Mouse (Mus musculus) C2C12 (cell line): ENCODE measurements around the gene Fbxl13. TPM values are rescaled to one million over a fixed set of nuclear protein-coding genes. Genes with fewer than 3 reads are reported as not detected.
A peak's percentile ranks its signal among the peaks of the same experiment; 100 is the strongest.

Experiments
- H3K27me3 ChIP-seq: one replicate; pipeline ENCODE4 v1.6.1; 2011; ENCODE audit not compliant: control insufficient read depth, insufficient read depth, insufficient read length
- H3K36me3 ChIP-seq: one replicate; pipeline ENCODE4 v1.6.1; 2011; ENCODE audit not compliant: control insufficient read depth, insufficient read depth
- H3K4me3 ChIP-seq: one replicate; pipeline ENCODE4 v1.5.1; 2011; ENCODE audit warnings: mild to moderate bottlenecking, control low read depth; ENCODE audit not compliant: poor library complexity, insufficient read depth, severe bottlenecking
- H3K79me2 ChIP-seq: one replicate; pipeline ENCODE4 v1.6.1; 2011; ENCODE audit not compliant: control insufficient read depth, insufficient read depth
- H3K79me3 ChIP-seq: one replicate; pipeline ENCODE4 v1.6.1; 2011; ENCODE audit warnings: low read depth, control low read depth
- H3ac ChIP-seq: one replicate; pipeline ENCODE3; 2011; ENCODE audit warnings: low read depth; ENCODE audit not compliant: control insufficient read depth, insufficient read length
- CEBPB ChIP-seq: IDR thresholded peaks from one replicate; pipeline ENCODE4 v1.6.1; 2011; ENCODE audit warnings: low read depth, mild to moderate bottlenecking, control low read depth, moderate library complexity
- CTCF ChIP-seq: IDR thresholded peaks from one replicate; pipeline ENCODE4 v1.5.1; 2011; ENCODE audit not compliant: control insufficient read depth, insufficient read depth, insufficient read length
- FOSL1 ChIP-seq: IDR thresholded peaks from one replicate; pipeline ENCODE4 v1.8.0; 2011; ENCODE audit warnings: mild to moderate bottlenecking, low read length; ENCODE audit not compliant: poor library complexity, insufficient read depth, severe bottlenecking
- MAX ChIP-seq: IDR thresholded peaks from one replicate; pipeline ENCODE4 v1.6.1; 2011; ENCODE audit warnings: mild to moderate bottlenecking, control low read depth
- MYOD1 ChIP-seq: IDR thresholded peaks from one replicate; pipeline ENCODE4 v1.6.1; 2011; ENCODE audit warnings: low read depth; ENCODE audit not compliant: control insufficient read depth, insufficient read length
- MYOG ChIP-seq: IDR thresholded peaks from one replicate; pipeline ENCODE4 v1.6.1; 2011; ENCODE audit not compliant: control insufficient read depth, insufficient read length; ENCODE audit errors: extremely low read depth
- USF1 ChIP-seq: IDR thresholded peaks from one replicate; pipeline ENCODE4 v1.6.1; 2011; ENCODE audit warnings: low read depth, mild to moderate bottlenecking, control low read depth, moderate library complexity
- polyA plus RNA-seq: library from polyadenylated mRNA; unstranded; fragments of >200 nt; fragmentation: generic; extraction: Trizol; gene quantifications from one replicate; pipeline ENCODE4 v1.2.1, GENCODE M21; 2012; ENCODE audit warnings: missing spikeins

Gene Fbxl13
- polyA plus RNA-seq, 1 experiment: 0.07 TPM

- H3K4me3 ChIP-seq: no peak overlapping the region
- H3K27me3 ChIP-seq: no peaks in the 10 kb centered on the region
- H3K79me2 ChIP-seq: no peaks in the 10 kb centered on the region
- H3ac ChIP-seq: no peak overlapping the region
- H3K79me3 ChIP-seq: no peaks in the 10 kb centered on the region
- no peak for TF ChIP-seq MYOG
- TF ChIP-seq USF1: no peak
- TF ChIP-seq FOSL1: no peak
- no peaks in the 10 kb centered on the region for H3K36me3 ChIP-seq
These were observed 17.6 kb upstream of the Fbxl13 start for GRCm38 (mm10) chr5:21663081-21663480.

- H3K36me3 ChIP-seq: peaks cover 5% of the 10 kb centered on the region
- TF ChIP-seq FOSL1: no peak
- TF ChIP-seq MYOD1: no peak
- TF ChIP-seq MAX: no peak
- no peak for TF ChIP-seq USF1
- TF ChIP-seq CEBPB: no peak
- TF ChIP-seq MYOG: no peak
- no peak for TF ChIP-seq CTCF
These were observed 15.4 kb upstream of the Fbxl13 start for GRCm38 (mm10) chr5:21660850-21661249.

GRCm38 (mm10) chr5:21658623-21659395 lies 13.4 kb upstream of the Fbxl13 start:
- TF ChIP-seq CTCF (peak; percentile 31), MAX (no peak)
- H3ac ChIP-seq: no peak overlapping the region
- H3K79me3 ChIP-seq: no peaks in the 10 kb centered on the region
- no peak overlapping the region for H3K4me3 ChIP-seq
- H3K36me3 ChIP-seq: peaks cover 11% of the 10 kb centered on the region
- H3K79me2 ChIP-seq: no peaks in the 10 kb centered on the region
- no peaks in the 10 kb centered on the region for H3K27me3 ChIP-seq

More at GRCm38 (mm10) chr5:21660850-21661249, 15.4 kb upstream of the Fbxl13 start:
- no peaks in the 10 kb centered on the region for H3K27me3 ChIP-seq
- no peak overlapping the region for H3K4me3 ChIP-seq
- no peaks in the 10 kb centered on the region for H3K79me2 ChIP-seq
- H3K79me3 ChIP-seq: no peaks in the 10 kb centered on the region
- H3ac ChIP-seq: no peak overlapping the region

DNA sequence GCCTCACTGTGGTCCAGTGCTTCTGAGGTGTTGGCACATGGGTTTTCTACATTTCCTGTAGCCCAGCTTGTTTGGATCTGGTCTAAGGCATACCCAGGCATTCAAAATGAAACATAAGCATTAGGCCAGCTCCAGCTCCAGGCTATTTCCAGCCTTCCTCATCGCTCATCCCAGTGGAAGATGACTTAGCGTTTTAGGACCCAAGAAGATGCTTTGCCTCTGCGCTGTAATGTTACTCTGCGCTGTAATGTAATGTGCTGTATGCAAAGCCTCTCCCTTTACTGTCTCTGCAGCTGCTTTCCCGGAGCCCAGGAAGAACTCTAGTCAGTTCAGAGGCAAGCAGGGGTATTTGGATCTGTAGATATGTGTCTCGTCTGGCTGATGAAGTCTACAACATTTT lies 12.6 kb upstream of the Fbxl13 start:
- Histone ChIP-seq H3K4me3 (no peak overlapping the region), H3K79me2 (no peaks in the 10 kb centered on the region), H3K79me3 (no peaks in the 10 kb centered on the region), H3K36me3 (peaks cover 16% of the 10 kb centered on the region), H3K27me3 (no peaks in the 10 kb centered on the region), H3ac (no peak overlapping the region)
- no peak for TF ChIP-seq FOSL1
- TF ChIP-seq MYOD1: no peak
- TF ChIP-seq USF1: no peak
- TF ChIP-seq MAX: no peak
- TF ChIP-seq CTCF: no peak
- TF ChIP-seq CEBPB: no peak
- TF ChIP-seq MYOG: no peak

DNA sequence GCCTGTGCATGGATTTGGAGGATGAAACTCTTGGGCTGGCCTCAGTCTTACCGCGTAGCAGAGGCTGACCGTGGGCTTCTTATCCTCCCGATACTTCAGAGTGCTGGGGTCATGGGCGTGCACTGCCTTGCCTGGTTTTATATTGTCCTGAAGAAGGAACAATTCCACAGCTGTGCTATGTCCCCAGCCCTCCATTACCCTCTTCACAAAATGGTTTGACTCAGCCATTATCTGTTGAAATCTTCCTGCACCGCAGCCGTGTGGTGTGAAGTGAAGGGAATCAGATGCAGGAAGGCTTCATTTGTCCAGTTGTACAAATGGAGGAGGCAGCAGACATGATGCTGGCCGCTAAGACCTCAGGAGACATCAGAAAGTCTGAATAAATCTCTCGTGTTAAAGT lies 11.5 kb upstream of the Fbxl13 start:
- Histone ChIP-seq H3K36me3 (peaks cover 16% of the 10 kb centered on the region), H3K79me2 (no peaks in the 10 kb centered on the region), H3K27me3 (no peaks in the 10 kb centered on the region)

DNA sequence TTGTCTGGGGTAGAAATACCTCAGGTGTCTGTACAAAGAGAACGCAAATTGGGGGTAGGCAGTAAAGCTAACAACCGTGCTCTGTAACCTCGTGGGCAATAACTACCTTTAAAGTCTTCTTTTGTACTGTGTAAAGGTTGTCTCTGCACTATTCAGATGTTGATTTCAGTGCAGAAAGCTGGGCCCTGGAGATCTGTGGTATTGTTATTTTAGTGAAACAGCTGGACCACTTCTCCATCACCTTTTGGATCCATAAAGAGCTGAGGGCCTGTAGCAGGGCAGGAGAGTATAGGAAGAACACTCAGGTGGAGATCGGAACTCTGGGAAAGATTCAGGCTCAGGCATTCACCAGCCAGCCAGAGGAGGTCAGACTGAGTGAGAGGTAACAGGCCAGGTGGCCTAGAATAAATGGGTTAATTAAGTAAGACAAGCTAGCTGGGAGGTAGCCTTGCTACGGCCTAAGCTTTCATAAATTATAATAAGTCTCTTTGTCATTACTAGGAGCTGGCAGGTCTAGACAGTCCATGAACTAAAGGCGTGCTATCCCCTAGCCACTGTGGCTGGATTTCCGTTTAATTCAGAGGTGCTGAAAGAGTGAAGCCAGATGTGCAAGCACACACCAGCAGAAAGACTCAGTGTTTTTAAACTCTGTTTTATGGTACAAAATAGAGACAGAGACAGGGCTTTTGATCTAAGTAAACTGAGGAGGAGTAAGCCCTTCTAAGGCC lies 6.6 kb upstream of the Fbxl13 start:
- Histone ChIP-seq H3K79me3 (peaks cover 4% of the 10 kb centered on the region), H3K79me2 (peaks cover 4% of the 10 kb centered on the region), H3K27me3 (no peaks in the 10 kb centered on the region), H3K36me3 (peaks cover 39% of the 10 kb centered on the region), H3ac (no peak overlapping the region), H3K4me3 (no peak overlapping the region)
- no peak for TF ChIP-seq CEBPB
- TF ChIP-seq MAX: no peak
- TF ChIP-seq CTCF: no peak
- no peak for TF ChIP-seq MYOG
- TF ChIP-seq FOSL1: no peak
- TF ChIP-seq MYOD1: no peak
- TF ChIP-seq USF1: no peak

More for the DNA sequence above, 11.5 kb upstream of the Fbxl13 start:
- no peak overlapping the region for H3ac ChIP-seq
- H3K79me3 ChIP-seq: no peaks in the 10 kb centered on the region
- TF ChIP-seq MYOG: no peak
- no peak for TF ChIP-seq CTCF
- no peak for TF ChIP-seq CEBPB
- TF ChIP-seq MYOD1: no peak
- no peak for TF ChIP-seq MAX
- TF ChIP-seq USF1: no peak
- TF ChIP-seq FOSL1: no peak
- H3K4me3 ChIP-seq: no peak overlapping the region
